27 mouse cellular contexts compared by ENCODE assay signal in genomic region chr12:90197994-90198393, GRCm38 (mm10).
"Had no signal": no experiment of that assay in that cellular context is flagged by ENCODE, and none has a peak within 500 bp of the region (broad histone marks: within the 10 kb centered on the region; RNA-seq: fewer than 3 reads in every experiment).

No protein-coding gene starts in this region.

- H3K27me3 ChIP-seq: embryonic facial prominence, embryonic 12.5 days; embryonic facial prominence, embryonic 13.5 days; embryonic facial prominence, embryonic 15.5 days; forebrain, embryonic 12.5 days; forebrain, embryonic 13.5 days; forebrain, embryonic 15.5 days had no signal

- H3K4me3 ChIP-seq: embryonic facial prominence, embryonic 10.5 days; embryonic facial prominence, embryonic 12.5 days; embryonic facial prominence, embryonic 13.5 days; embryonic facial prominence, embryonic 15.5 days; erythroblast, embryonic 14.5 days; forebrain, embryonic 10.5 days; forebrain, embryonic 12.5 days; forebrain, embryonic 13.5 days; forebrain, embryonic 15.5 days; gastrocnemius, adult 2 months; heart, adult 2 months had no signal

- H3K4me1 ChIP-seq: embryonic facial prominence, embryonic 12.5 days; embryonic facial prominence, embryonic 13.5 days; embryonic facial prominence, embryonic 15.5 days; forebrain, embryonic 10.5 days; forebrain, embryonic 12.5 days; forebrain, embryonic 13.5 days; forebrain, embryonic 15.5 days had no signal

- H3K9me3 ChIP-seq: embryonic facial prominence, embryonic 10.5 days; embryonic facial prominence, embryonic 12.5 days; embryonic facial prominence, embryonic 13.5 days; embryonic facial prominence, embryonic 15.5 days; forebrain, embryonic 10.5 days; forebrain, embryonic 12.5 days; forebrain, embryonic 13.5 days; forebrain, embryonic 15.5 days had no signal

- H3K4me2 ChIP-seq: embryonic facial prominence, embryonic 12.5 days; embryonic facial prominence, embryonic 13.5 days; embryonic facial prominence, embryonic 15.5 days; forebrain, embryonic 12.5 days; forebrain, embryonic 13.5 days; forebrain, embryonic 15.5 days had no signal

- DNase-seq: cerebellum, adult 9-10 months; cerebellum, adult 9-11 months; cerebellum, postnatal 10 days; cerebellum, postnatal 14 days; cerebellum, postnatal 25 days; cerebellum, postnatal 36 days; embryo, embryonic 11 days; forebrain, postnatal 0 days; gastrocnemius, adult 2 months; gastrocnemius, postnatal 10 days; gastrocnemius, postnatal 14 days; gastrocnemius, postnatal 25 days; gastrocnemius, postnatal 36 days; heart, adult 11 months; heart, adult 18-20 months; heart, adult 2 months had no signal

- H3K36me3 ChIP-seq: embryonic facial prominence, embryonic 10.5 days; embryonic facial prominence, embryonic 12.5 days; embryonic facial prominence, embryonic 13.5 days; embryonic facial prominence, embryonic 15.5 days; forebrain, embryonic 10.5 days; forebrain, embryonic 12.5 days; forebrain, embryonic 15.5 days had no signal

- ATAC-seq: forebrain, embryonic 13.5 days; forebrain, embryonic 14.5 days; forebrain, embryonic 15.5 days; forebrain, embryonic 16.5 days; forebrain, postnatal 0 days had no signal

- H3K27ac ChIP-seq: embryonic facial prominence, embryonic 10.5 days; embryonic facial prominence, embryonic 12.5 days; embryonic facial prominence, embryonic 13.5 days; embryonic facial prominence, embryonic 15.5 days; forebrain, embryonic 10.5 days; forebrain, embryonic 12.5 days; forebrain, embryonic 13.5 days; forebrain, embryonic 15.5 days; gastrocnemius, adult 2 months; heart, adult 2 months had no signal

- H3K9ac ChIP-seq: embryonic facial prominence, embryonic 12.5 days; embryonic facial prominence, embryonic 13.5 days; embryonic facial prominence, embryonic 15.5 days; forebrain, embryonic 12.5 days; forebrain, embryonic 13.5 days; forebrain, embryonic 15.5 days; forebrain, postnatal 0 days had no signal
